Mouse (Mus musculus): ENCODE data around the gene Bicc1. TPM values are rescaled to one million over a fixed set of nuclear protein-coding genes. Genes with fewer than 3 reads are reported as not detected.
A peak's percentile ranks its signal among the peaks of the same experiment; 100 is the strongest.

Gene Bicc1
- total RNA-seq, 2 experiments from 2014 or later, result 4.2 to 5.6 TPM

DNA sequence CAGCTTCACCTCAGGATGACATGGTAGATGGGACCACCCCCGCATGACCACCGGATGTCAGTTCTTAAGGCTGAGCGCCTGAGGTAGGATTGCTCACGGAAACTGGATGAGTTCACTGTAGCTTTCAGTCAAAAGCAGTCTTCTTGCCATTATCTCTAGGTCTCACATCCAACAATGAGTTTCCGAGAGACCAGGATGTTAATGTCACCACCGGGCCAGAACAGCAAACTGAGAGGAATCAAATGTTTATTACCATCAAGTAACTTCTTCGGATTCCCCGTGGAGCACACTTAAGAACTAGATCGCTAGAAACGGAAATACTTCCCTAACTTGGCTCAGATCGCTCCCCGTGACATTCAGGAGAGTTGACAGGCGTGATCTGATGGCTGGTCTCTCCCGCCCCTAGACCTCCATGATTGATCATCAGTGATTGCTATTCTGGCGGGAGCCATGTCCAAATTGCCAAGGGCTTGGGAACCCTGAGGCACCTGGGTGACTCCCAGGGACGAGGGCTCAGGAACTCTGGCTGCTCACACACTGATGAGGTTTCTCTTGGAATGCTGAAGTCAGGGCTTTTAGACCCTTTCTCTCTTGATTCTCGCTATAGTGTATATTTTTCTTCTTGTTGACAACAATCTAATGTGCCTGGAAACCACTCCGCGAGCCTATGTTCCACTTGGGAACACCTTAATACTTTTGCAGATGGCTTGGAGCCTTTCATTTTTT lies 149.6 kb downstream of the Bicc1 start:
- DNase-seq (ENCODE audit: low spot score in 2 of 2), result no peak
- intact Hi-C loops (cut with DNase I), result no loop called here

DNA sequence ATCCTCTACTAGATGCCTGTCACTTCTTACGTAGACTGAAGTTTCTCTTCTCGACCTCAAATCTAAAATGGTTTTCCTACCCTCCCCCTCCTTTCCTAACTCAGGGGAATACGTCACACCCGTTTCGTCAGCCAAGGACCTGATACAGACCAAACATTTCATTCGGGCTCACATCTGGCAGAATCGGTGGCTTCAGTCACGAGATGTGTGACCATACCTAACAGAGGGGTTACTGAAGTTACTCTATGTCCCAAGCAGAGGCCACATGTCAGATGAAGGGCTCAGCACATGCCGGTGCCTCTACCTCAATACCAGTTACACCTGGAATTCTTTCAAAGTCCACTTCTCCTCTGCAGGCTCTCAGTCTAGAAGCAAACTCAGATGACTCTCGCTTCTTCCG lies 150.8 kb downstream of the Bicc1 start:
- no peak for DNase-seq (ENCODE audit: low spot score in 2 of 2)

DNA sequence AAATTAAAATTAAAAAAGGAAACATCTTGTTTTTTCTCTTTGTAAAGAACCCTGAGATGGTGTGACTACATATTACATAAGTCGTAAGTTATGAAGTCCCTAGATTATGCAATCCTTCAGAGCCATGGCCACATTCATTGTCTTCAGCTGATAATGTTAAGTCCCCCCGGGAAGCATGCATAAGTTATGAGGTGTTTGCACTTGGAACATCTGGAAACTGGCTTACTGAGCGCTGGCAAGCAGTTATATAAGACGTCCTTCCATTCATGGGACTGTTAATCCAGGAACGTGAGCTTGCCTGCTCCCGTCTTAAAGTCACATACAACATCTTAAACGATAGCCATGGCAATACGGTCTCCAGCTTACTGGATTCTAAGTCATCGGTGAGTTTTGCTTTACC lies 151.5 kb downstream of the Bicc1 start:
- intact Hi-C loops (cut with DNase I), result no loop called here

More for the DNA sequence above, 150.8 kb downstream of the Bicc1 start:
- intact Hi-C loops (cut with DNase I), result no loop called here

DNA sequence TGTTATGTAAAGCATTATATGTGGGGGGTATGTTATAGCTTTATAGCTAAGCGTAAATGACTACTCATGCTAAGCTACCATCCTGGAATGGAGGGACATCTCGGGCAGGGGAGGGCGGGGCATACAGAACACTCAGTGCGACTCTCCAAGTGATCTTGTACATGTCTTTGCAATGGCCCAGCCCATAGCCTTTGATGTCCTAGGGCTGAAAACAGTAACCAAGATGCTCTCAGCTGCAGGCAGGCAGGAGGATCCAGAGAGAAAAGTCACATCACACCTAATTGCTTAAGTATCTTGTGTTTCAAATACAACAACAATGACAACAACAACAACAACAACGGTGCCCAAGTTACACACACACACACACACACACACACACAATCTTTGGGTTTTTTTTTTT lies 152.0 kb downstream of the Bicc1 start:
- intact Hi-C loops (cut with DNase I), result no loop called here
- DNase-seq (ENCODE audit: low spot score in 2 of 2), result no peak

More for the DNA sequence above, 151.5 kb downstream of the Bicc1 start:
- DNase-seq (ENCODE audit: low spot score in 2 of 2), result no peak

DNA sequence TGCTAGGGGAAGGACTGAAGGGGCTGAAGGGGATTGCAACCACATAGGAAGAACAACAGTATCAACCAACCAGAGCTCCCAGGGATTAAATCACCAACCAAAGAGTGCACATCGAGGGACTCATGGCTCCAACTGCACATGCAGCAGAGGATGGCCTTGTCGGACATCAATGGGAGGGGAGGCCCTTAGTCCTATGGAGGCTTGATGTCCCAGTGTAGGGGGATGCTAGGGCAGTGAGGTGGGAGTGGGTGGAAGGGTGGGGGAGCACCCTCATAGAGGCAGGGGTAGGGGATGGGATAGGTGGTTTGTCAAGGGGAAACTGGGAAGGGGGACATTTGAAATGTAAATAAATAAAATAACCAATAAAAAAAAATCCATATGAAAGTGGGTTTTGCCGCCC lies 152.5 kb downstream of the Bicc1 start:
- no peak for DNase-seq (ENCODE audit: low spot score in 2 of 2)
- intact Hi-C loops (cut with DNase I), result no loop called here

DNA sequence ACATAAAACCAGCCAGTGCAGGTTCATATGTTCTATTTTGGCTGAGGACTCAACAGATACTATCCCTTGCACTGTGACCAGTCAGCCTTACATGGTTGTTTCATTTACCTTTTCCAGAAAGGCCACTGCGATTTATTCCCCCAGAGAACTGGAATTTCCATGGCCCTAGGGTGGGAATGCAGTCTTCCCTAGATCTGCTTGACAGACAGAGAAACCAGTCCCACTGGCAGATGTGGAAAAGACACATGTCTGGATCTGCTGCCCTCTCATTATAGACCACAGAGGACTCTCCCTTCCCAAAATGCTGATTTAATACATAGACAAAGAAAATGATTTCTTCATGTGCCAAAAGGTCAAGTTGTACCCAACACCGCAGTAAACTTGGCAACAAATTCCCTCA lies 156.6 kb downstream of the Bicc1 start:
- intact Hi-C loops (cut with DNase I), result no loop called here
- DNase-seq (ENCODE audit: low spot score in 2 of 2), result no peak

DNA sequence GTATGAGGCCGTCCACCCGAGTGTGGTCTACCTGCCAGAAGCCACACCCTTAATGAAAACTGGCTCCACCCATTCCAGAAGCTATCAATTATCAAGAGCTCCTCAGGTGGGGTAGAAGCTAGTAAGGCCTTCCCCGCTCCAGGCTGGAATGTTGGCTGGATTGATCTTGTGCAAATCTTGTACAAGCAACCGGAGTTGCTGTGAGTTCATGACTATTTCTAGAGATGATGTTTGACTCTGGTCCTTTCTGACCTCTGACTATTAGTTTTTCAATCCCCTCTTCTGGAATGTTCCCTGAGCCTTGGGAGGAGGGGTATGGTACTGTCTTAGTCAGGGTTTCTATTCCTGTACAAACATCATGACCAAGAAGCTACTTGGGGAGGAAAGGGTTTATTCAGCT lies 157.3 kb downstream of the Bicc1 start:
- DNase-seq (ENCODE audit: low spot score in 2 of 2), result no peak
- intact Hi-C loops (cut with DNase I), result no loop called here

DNA sequence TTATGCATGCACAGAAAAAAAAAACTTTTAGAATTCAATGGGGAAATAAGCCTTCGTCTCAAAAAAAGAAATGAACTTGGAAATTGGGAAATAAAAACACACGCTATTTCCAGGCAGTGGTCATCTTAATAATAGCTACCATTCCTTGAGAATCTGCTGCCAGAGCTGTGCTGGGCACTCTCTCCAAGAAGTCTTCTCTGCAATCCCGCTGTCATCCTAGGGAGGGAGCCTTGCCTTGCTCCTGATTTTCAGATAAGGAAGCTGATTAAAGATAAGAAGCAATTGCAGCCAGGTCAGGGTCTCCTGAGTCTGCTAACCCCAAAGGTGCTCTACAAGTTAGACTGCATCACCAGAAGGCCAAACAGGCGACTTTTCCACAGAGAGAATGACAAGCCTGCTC lies 161.4 kb downstream of the Bicc1 start:
- peak in 1 of 2 experiments; percentile 16 for DNase-seq (ENCODE audit: low spot score in 2 of 2)
- intact Hi-C loops (cut with DNase I), result loop anchor here (10.0 kb wide), 1 partner anchor 217 kb away; no protein-coding TSS in a partner anchor

DNA sequence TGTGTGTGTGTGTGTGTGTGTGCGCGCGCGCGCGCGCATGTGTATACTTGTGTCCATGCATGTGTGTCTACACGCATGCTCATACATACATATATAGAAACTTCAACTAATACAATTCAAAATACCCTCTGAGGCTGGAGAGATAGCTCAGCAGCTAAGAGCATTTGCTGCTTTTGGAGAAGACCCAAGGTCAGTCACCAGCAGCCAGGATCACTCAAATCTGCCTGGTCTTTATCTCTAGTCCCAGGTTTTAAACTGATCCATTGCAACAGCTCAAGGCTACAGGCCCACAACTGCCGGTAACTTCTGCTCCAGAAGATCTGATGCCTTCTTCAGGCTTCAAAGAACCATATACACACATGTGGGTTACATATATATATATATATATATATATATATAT lies 163.4 kb downstream of the Bicc1 start:
- DNase-seq (ENCODE audit: low spot score in 2 of 2), result no peak
- intact Hi-C loops (cut with DNase I), result loop anchor here (10.0 kb wide), 1 partner anchor 219 kb away; no protein-coding TSS in a partner anchor

DNA sequence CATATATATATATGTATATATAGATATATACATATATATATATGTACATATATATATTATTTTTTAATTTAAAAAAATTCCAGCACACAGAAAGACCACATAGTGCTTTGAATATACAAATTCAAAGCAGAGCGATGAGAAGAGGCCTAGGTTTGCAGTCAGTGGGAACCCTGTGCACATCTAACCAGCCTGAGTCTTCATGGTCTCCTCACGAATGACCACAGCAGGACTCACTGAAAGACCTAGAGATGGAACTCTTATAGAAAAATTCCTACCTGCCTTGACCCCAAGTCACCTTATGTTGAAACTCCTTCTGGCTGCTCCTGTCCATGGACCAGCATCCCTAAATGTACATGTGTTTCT lies 165.4 kb downstream of the Bicc1 start:
- intact Hi-C loops (cut with DNase I), result loop anchor here (10.0 kb wide), 1 partner anchor 221 kb away; no protein-coding TSS in a partner anchor

DNA sequence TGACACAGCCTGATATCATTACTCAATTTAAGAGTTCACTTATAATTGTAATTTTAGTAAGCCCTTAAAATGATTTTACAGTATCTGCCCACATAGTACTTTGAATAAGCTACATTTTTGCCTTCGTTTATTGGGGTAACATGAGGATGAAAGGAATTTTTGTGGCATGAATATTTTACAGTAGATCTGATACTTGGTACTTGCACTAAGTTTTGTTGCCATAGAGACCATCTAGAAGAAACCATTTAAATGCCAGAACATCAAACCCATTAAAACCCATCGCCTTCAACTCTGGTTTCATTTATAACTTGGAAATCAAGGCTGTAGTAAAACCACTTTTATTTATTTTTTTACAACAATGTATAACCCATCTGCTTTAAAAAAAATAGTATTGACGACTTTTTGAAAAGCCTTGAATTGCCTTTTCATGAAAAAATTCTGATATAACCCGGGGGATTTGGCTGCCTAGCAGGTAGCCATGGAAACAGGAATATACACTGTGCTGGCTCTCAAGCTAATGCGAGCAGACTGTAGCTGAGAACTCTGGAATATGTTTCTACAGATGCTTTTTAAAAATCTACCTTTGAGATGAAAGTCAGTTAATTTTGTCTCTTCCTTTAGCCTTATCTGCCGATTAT lies 165.9 kb downstream of the Bicc1 start:
- intact Hi-C loops (cut with DNase I), result loop anchor here (10.0 kb wide), 1 partner anchor 221 kb away; no protein-coding TSS in a partner anchor
- no peak for DNase-seq (ENCODE audit: low spot score in 2 of 2)

More for the DNA sequence above, 165.4 kb downstream of the Bicc1 start:
- no peak for DNase-seq (ENCODE audit: low spot score in 2 of 2)

DNA sequence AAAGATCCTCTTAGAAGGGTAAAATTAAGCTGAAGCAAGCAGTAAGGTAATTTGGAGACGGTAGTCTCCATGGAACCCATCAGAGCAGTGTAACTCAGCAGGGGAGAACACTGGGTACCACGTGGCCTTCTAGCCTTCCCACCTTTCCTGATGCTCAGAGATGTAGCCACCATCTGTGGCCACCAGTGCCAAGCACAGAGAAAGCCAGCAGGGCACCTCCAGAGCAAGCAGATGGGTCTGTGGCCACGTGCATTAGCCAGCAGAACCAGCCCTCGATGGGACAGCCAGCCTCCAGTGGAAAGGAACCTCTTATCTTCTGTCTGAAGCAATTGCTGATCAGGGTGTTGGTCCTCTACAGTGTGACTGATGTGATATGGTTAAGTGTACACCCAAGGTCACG lies 172.1 kb downstream of the Bicc1 start:
- DNase-seq (ENCODE audit: low spot score in 2 of 2), result no peak
- intact Hi-C loops (cut with DNase I), result no loop called here

DNA sequence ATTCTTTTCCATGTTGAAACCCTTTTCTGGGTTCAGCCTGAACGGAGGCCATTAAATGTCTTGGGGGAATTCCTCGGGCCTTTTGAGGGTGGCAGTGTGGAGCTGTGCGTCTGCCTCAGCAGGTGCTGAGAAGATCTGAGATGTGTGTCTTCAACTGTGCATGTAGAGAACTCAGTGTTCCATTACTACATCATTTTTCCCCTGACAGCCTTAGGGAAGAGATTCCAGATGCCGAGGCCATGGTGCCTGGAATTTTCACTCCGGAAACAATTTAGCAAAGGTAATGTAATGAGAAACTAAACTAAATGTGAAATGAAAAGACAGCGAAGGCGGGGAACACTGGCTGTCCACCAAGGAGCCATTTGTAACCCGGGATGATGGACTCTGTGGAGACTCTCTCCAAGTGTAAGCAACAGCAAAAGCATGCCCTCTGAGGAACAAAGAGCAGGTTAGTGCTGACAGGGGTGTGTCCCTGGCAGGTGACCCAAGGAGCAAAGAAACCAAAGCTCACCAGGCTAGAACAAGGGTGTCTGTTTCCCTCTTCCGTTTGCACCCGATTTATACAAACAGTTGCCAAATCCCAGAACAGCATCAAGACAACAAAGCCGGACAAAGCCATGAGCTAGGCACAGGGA lies 176.3 kb downstream of the Bicc1 start:
- intact Hi-C loops (cut with DNase I), result no loop called here

DNA sequence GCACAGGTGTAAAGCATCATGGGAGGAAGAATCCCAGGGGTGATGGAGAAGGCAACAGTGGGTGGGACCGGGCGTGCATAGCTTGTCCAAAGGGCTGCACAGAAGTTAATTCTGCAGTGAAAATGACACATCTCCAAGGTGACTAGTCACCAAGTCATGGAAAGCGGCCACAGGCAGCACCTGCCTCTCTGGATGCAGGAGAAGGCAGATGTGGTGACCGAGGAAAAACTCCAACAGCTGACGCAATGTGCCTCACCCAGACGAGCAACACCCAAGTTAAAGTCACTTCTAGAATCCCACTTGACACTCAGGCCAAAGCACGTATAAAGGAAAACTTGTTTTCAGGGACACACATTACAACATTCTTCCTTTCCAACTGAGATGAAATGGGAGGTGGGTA lies 177.3 kb downstream of the Bicc1 start:
- intact Hi-C loops (cut with DNase I), result no loop called here
- DNase-seq (ENCODE audit: low spot score in 2 of 2), result no peak

More for the DNA sequence above, 176.3 kb downstream of the Bicc1 start:
- DNase-seq (ENCODE audit: low spot score in 2 of 2), result no peak

DNA sequence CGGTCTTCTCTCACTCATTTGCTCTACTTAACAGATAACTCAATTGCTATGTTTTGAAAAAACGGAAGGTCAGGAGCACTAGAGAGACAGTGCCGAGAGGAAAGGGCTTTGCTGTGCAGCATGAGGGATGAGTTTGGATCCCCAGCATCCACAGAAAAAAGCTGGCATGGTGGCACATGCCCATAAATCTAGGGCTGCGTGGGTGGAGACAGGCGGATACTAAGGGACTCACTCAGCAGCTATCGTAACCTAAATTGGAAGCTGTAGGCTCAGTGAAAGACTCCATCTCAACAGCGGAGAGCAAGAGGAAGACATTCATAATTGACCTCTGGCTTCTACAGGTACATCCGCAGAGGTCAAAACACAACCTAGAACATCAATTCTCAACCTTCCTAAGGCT lies 179.8 kb downstream of the Bicc1 start:
- intact Hi-C loops (cut with DNase I), result no loop called here
- no peak for DNase-seq (ENCODE audit: low spot score in 2 of 2)

DNA sequence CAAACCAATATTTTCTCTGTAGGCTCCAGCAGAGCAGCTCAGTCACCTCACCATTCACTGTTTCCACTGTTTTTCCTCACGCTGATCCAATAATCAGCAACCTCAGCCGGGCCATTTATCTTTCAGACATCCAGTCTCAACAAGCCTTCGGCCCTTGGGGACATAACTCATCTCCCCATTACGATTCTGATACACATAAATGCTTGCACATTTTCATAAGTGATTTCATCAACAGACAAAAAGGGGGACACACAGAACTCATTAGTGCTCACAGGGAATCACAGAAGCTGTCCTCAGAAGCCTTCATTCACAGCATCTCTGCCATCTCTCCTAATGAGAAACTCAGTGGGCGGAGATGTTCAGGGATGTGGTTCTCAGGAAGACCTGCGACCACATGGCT lies 182.4 kb downstream of the Bicc1 start:
- intact Hi-C loops (cut with DNase I), result no loop called here
- DNase-seq (ENCODE audit: low spot score in 2 of 2), result no peak

DNA sequence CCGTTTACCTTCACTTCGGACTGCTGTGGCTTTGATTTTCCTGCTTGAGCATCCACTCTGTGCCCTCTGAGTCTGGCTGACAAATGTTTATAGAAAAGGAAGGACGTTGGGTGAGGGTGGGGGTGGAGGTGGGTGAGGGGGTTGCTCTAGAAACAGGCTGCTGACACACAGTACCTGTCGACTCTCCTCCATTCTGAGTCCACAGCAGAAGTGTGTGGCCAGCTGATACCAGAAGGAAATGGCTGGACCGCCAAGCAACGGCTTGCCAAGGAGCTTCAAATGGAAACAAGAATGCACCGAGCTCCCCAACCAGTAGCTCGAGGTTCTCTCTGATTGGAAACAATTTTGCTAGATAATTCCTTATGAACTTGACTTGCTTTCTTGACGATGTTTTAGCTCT lies 182.9 kb downstream of the Bicc1 start:
- DNase-seq (ENCODE audit: low spot score in 2 of 2), result no peak
- intact Hi-C loops (cut with DNase I), result no loop called here

DNA sequence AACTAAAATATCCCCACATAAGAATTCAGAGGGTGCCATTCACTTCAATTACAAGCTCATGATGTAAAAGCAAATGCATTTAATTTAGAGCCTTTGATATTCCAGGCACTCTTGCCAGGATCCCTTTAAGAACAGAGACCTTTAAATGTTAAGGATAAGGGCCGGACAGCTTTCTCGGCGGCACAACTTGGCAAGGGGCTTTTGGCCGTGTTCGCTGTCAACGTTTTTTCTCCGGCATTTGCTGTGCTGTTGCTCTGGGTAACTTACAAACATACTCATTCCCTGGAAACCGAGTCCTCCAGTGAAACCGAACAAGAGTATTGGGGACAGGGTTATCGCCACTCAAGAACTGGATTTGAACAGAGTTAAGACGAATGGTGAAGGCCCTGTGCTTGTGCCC lies 188.3 kb downstream of the Bicc1 start:
- intact Hi-C loops (cut with DNase I), result no loop called here
- no peak for DNase-seq (ENCODE audit: low spot score in 2 of 2)

DNA sequence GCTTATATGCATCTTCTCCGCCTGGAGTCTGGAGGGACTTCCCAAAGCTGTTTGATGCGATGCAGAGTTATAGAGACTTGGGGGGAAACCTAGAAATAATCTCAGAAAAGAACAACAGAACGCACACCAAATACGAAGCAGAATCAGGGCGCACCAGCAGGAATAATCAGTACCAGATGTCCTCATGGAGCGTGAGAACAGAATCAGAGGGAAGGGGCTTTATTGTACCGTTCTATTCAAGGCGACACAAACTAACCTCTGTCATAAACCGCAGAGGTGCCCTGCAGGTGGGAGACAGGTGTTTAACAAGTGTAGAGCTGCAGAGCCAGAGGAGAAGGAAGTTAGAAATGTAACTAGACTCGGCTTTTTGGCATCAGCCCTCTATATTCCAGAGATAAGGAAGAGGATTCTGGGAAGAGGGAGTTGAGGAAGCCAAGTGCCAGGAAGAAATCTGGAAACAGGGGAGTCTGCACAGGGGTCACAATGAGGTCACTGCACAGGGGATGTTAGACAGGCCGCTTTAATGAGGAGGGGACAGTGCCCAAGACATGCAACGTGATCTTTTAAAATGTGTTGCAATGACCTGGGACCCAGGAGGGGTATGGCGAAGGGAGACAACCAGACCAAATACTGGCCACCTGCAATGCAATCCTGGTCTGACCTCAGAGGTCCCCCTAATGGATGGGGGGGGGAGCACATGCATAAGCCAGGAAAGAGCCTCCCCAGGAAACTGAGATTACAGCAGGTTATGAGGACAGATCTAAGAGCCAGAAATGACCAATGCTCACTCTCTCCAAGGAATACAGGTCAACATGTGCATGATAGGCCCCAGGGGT lies 190.4 kb downstream of the Bicc1 start:
- intact Hi-C loops (cut with DNase I), result loop anchor here (5.0 kb wide), 1 partner anchor 652 kb away; no protein-coding TSS in a partner anchor
- DNase-seq (ENCODE audit: low spot score in 2 of 2), result no peak
